Mouse (Mus musculus) ES-E14 (cell line): ENCODE data around the gene Acox2. TPM values are rescaled to one million over a fixed set of nuclear protein-coding genes. Genes with fewer than 3 reads are reported as not detected.

Source experiments
- DNase-seq: peaks from one replicate; pipeline ENCODE4 v3.0.0-alpha.2; 2013; ENCODE audit warnings: low read depth, low spot score
- H3K27ac ChIP-seq: 2 replicates; pipeline ENCODE4 v1.5.1; 2012; ENCODE audit warnings: low read depth, mild to moderate bottlenecking, low read length, moderate library complexity, mixed read lengths; ENCODE audit not compliant: poor library complexity, insufficient read depth, severe bottlenecking
- H3K36me3 ChIP-seq: 2 replicates; pipeline ENCODE4 v1.6.1; 2012; ENCODE audit warnings: mild to moderate bottlenecking, low read length, moderate library complexity, mixed read lengths; ENCODE audit not compliant: control insufficient read depth, poor library complexity, insufficient read depth, severe bottlenecking
- H3K4me1 ChIP-seq, 2 experiments: fragments of 150-350 bp in 1 of 2; sonication (generic) in 1 of 2; 2 replicates each; pipeline ENCODE4 v1.6.1; 2012; ENCODE audit warnings: low read length in 2 of 2, mild to moderate bottlenecking in 1 of 2, mixed read lengths in 1 of 2; ENCODE audit not compliant: control insufficient read depth in 2 of 2, insufficient read depth in 2 of 2, poor library complexity in 1 of 2
- H3K4me3 ChIP-seq, 2 experiments: fragments of 150-350 bp in 1 of 2; sonication (generic) in 1 of 2; 2 replicates each; pipeline ENCODE4 v1.5.1; 2012; ENCODE audit warnings: low read length in 2 of 2, low read depth in 1 of 2, mild to moderate bottlenecking in 1 of 2, mixed read lengths in 1 of 2; ENCODE audit not compliant: insufficient read depth in 1 of 2, poor library complexity in 1 of 2, severe bottlenecking in 1 of 2
- H3K9ac ChIP-seq: 2 replicates; pipeline ENCODE4 v1.6.1; 2012; ENCODE audit warnings: low read depth, mild to moderate bottlenecking, low read length, mixed read lengths; ENCODE audit not compliant: poor library complexity, insufficient read depth, severe bottlenecking
- H3K9me3 ChIP-seq: fragments of 150-350 bp; sonication (generic); 2 replicates; pipeline ENCODE4 v1.6.1; 2012; ENCODE audit warnings: low read depth, mild to moderate bottlenecking, low read length; ENCODE audit not compliant: control insufficient read depth, insufficient read depth
- CHD2 ChIP-seq: IDR thresholded peaks from 2 replicates; pipeline ENCODE4 v1.6.1; 2014; ENCODE audit warnings: mild to moderate bottlenecking, low read depth, low read length, inconsistent platforms
- HCFC1 ChIP-seq: IDR thresholded peaks from 2 replicates; pipeline ENCODE4 v1.6.1; 2012; ENCODE audit warnings: low read length, inconsistent platforms, borderline replicate concordance; ENCODE audit not compliant: insufficient read depth
- MAFK ChIP-seq: IDR thresholded peaks from 2 replicates; pipeline ENCODE4 v1.6.1; 2014; ENCODE audit warnings: mild to moderate bottlenecking, low read depth, low read length, inconsistent platforms; ENCODE audit not compliant: insufficient read depth
- ZC3H11A ChIP-seq: IDR thresholded peaks from 2 replicates; pipeline ENCODE4 v1.6.1; 2012; ENCODE audit warnings: low read depth, mild to moderate bottlenecking, inconsistent platforms, low read length, borderline replicate concordance
- ZNF384 ChIP-seq: IDR thresholded peaks from 2 replicates; pipeline ENCODE4 v1.6.1; 2012; ENCODE audit warnings: low read depth, low read length, inconsistent platforms
- in situ Hi-C, 2 experiments: fragments of 600-800 bp; cut with MboI; formaldehyde crosslinking; loops; one replicate each; pipeline ENCODE4 v1.15.1; 2025; ENCODE audit warnings: low sequenced_read_pairs in 2 of 2, inconsistent platforms in 1 of 2; ENCODE audit not compliant: unreplicated experiment in 2 of 2
- total RNA-seq: library from RNA; depleted of rRNA; stranded (reverse); fragments of 300-350 nt; gene quantifications from 2 replicates; pipeline ENCODE4 v1.2.3, GENCODE M21; 2012

The Acox2 gene
- total RNA-seq, 1 experiment = not detected

GRCm38 (mm10) chr14:8219876-8220275, 39.3 kb downstream of the Acox2 start:
- Histone ChIP-seq H3K27ac (peak overlapping the region; percentile 52; the same call in 1 of the 2 replicates), H3K4me1 (peaks cover 6 to 11% of the 10 kb centered on the region in 2 experiments), H3K36me3 (peaks cover 7% of the 10 kb centered on the region), H3K9ac (peak overlapping the region; percentile 54; the same call in 1 of the 2 replicates), H3K9me3 (no peaks in the 10 kb centered on the region), H3K4me3 (no peak overlapping the region)
- in situ Hi-C loops = no loop called here
- TF ChIP-seq MAFK (no peak), HCFC1 (no peak), ZC3H11A (no peak), ZNF384 (no peak), CHD2 (no peak)
- DNase-seq = no peak

GRCm38 (mm10) chr14:8218730-8219380, 40.3 kb downstream of the Acox2 start:
- H3K9me3 ChIP-seq = no peaks in the 10 kb centered on the region
- peak overlapping the region; percentile 71; the same call in 1 of the 2 replicates for H3K27ac ChIP-seq
- peak overlapping the region; percentile 60; the same call in 1 of the 2 replicates for H3K9ac ChIP-seq
- in situ Hi-C loops = no loop called here
- peak overlapping the region; percentile 17 to 35; a peak in 2 of 4 replicates for H3K4me3 ChIP-seq
- TF ChIP-seq ZC3H11A (no peak), MAFK (no peak), CHD2 (no peak), HCFC1 (no peak)
- peaks cover 7% of the 10 kb centered on the region for H3K36me3 ChIP-seq
- H3K4me1 ChIP-seq = peaks cover 6 to 11% of the 10 kb centered on the region in 2 experiments
- peak; percentile 72 for DNase-seq

- H3K27ac ChIP-seq = peak overlapping the region; percentile 71; the same call in 1 of the 2 replicates
- peaks cover 7% of the 10 kb centered on the region for H3K36me3 ChIP-seq
- TF ChIP-seq HCFC1 (no peak), ZC3H11A (no peak), CHD2 (no peak), MAFK (no peak), ZNF384 (no peak)
- peaks cover 6 to 11% of the 10 kb centered on the region in 2 experiments for H3K4me1 ChIP-seq
- H3K9ac ChIP-seq = peak overlapping the region; percentile 60; the same call in 1 of the 2 replicates
- H3K4me3 ChIP-seq = peak overlapping the region; percentile 17 to 35; a peak in 2 of 4 replicates
- DNase-seq = no peak
- in situ Hi-C loops = no loop called here
- no peaks in the 10 kb centered on the region for H3K9me3 ChIP-seq
Measured at GRCm38 (mm10) chr14:8218238-8218637, 40.9 kb downstream of the Acox2 start.

- Histone ChIP-seq H3K4me3 (no peak overlapping the region), H3K9me3 (no peaks in the 10 kb centered on the region), H3K9ac (no peak overlapping the region), H3K36me3 (no peaks in the 10 kb centered on the region), H3K27ac (no peak overlapping the region), H3K4me1 (peaks cover 6 to 11% of the 10 kb centered on the region in 2 experiments)
- no peak for TF ChIP-seq HCFC1
- TF ChIP-seq CHD2 = no peak
- TF ChIP-seq ZNF384 = no peak
- TF ChIP-seq MAFK = no peak
- DNase-seq = no peak
- in situ Hi-C loops = no loop called here
Measured at GRCm38 (mm10) chr14:8216100-8216499, 43.1 kb downstream of the Acox2 start.
